Mouse (Mus musculus) ovary, postnatal 10 days (tissue): ENCODE results near the gene Ttc39b.

Experiments
- DNase-seq: peaks from one replicate; pipeline ENCODE4 v3.0.0; 2022; ENCODE audit warnings: low spot score

Gene Ttc39b

GRCm38 (mm10) chr4:83317826-83318348 is 6.2 kb downstream of the Ttc39b start:
- DNase-seq, result no peak

DNA sequence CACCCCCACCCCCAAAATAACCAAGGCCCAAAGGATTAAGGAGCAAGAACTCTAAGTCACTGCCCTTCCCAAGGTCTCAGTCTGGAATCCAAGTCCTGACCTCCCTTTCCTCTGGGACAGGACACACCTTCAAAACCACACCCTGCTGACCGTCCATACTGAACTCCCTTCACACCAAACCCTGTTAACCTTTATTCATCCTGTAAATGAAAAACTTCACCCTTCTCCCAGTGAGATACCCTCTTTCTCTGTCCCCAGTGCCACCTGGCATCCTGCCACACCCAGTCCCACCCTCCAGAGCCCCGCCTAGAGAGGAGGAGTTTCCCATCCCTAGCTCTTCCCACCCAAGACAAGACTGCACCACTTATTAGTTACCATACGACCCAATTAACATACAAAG is 7.3 kb downstream of the Ttc39b start:
- no peak for DNase-seq

DNA sequence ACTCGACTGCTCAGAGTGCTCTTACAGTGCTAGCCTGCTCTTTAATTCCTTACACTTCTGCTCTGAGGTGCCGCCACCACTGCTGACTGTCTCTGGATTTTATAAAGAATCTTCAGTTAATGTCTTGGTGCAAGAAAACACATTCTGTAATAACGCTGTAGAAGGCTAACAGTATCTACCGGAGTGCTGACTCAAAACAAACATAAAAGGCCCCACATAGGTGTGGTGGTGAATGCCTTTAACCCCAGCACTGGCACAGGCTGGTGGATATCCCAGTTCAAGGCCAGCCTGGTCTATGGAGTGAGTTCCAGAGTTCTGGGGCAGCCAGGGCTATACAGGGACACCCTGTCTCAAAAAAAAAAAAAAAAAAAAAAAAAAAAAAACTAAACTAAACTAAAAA is 8.1 kb downstream of the Ttc39b start:
- DNase-seq, result no peak

DNA sequence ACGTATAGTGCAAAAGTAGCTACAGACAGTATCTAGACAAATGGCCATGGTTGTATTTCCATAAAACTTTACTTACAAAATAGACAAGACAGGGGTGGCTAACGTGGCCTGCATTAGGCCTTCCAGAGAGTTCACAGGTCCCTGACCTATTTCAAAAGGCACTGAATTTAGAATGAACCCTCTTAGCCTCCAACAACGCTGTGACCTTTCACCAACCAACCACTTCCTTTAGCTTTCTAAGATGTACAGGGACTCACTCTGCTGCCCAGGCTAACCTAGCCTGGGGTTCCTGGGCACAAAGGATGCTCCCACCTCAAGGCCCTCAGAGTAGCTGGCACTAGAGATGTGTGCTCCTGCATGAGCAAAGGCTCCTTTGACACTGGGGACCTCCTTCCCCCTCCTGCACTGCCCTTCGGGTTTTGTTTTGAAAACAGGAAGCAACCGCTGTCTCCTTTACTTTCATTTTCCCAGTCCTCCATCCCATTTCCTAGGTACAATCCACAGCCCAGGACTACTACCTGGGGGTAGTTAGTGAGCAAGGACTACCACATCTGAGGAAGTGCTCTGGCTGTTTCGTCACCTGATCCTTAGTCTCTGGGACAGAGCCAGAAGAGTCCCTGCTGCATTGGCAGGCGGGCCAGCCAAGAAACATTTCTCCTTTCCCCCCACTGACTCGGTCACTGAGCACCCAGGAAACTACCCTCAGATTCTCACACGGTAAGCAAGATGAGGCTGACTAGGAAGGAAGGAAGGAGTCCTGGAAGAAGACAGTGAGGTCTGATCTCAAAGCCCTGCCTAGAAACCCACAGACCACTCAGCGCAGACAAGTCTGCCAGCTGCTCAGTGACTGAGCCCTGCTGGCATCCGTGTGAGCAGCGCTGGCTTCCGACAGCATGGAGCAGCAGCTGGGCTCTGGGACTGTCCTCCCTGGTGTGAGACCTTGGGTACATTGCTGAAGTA is 8.9 kb downstream of the Ttc39b start:
- no peak for DNase-seq

- DNase-seq, result no peak
Measured at GRCm38 (mm10) chr4:83314261-83314793, 9.7 kb downstream of the Ttc39b start.

DNA sequence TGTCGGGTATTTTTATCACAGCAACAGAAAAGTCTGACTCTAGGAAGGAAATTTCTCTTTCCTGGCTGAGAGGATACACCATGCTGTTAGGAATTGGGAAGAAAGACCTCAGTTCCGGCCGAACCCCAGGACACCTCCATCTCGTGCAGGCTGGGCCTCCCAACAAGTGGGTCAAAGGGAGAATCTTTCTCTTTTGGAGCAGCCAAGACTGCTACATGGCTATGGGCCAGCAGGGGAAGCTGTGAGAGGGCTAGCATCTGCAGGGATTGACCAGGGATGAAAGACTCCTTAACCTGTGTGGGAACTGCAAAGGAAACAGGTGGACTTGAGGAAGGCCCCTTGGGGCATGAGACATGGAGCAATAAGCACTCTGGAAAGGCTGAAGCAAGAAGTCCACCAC is 11.7 kb downstream of the Ttc39b start:
- no peak for DNase-seq

DNA sequence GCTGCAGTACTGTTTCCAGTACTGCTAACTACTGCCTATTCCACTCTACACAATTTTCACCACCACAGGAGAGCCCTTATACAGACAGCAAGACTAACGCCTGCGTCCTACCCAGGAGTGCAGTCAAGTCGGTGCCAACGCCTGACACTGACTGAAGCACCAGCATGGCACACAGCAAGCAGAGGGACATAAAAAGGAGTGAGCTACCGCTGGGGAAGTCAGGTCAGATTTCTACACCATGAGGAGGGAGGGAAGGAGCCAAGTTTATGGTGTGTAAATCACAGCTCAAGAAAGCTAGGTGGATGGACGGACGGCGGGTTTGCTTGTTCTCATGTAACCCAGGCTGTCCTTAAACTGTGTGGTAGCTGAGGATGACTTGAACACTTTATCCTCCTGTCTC is 12.6 kb downstream of the Ttc39b start:
- no peak for DNase-seq

- DNase-seq, result no peak
Measured at GRCm38 (mm10) chr4:83310990-83311389, 13.1 kb downstream of the Ttc39b start.

DNA sequence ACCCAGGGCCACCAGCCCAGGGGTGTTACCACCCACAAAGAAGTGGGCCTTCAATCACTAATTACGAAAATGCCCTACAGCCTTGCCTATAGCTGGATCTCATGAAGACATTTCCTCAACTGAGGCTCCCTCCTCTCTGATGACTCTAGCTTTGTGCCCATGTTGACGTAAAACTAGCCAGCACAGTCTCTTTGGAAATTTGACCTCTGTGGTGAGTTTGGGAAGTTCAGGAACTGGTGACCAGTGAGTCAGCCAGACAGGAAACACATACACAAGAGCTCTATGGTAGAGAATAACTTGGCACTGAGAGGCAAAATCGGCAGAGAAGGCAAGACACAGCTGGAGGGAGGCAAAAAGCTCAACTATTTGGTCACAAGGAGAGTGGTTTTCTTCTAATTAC is 15.1 kb downstream of the Ttc39b start:
- DNase-seq, result no peak

GRCm38 (mm10) chr4:83307686-83308469 is 16.2 kb downstream of the Ttc39b start:
- no peak for DNase-seq

DNA sequence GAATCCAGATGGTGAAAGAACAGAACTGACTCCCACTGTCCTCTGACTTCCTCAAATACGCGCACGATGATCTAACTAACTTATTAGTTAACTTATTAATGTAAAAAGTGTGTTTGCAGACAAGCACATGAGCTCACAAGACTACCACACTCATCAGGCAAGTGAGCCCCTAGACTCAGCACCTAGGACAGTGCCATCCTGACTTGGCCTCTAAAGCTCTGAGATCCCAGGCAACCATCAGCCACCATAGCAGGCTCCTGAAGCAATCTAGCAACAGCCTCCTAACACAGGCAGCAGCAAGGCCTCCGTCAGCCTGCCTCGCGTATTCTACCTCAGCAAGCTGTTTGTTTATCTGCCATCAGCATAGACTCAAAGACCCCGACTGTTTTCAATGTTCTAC is 17.2 kb downstream of the Ttc39b start:
- DNase-seq, result no peak

GRCm38 (mm10) chr4:83305099-83305498 is 19.0 kb downstream of the Ttc39b start:
- no peak for DNase-seq

DNA sequence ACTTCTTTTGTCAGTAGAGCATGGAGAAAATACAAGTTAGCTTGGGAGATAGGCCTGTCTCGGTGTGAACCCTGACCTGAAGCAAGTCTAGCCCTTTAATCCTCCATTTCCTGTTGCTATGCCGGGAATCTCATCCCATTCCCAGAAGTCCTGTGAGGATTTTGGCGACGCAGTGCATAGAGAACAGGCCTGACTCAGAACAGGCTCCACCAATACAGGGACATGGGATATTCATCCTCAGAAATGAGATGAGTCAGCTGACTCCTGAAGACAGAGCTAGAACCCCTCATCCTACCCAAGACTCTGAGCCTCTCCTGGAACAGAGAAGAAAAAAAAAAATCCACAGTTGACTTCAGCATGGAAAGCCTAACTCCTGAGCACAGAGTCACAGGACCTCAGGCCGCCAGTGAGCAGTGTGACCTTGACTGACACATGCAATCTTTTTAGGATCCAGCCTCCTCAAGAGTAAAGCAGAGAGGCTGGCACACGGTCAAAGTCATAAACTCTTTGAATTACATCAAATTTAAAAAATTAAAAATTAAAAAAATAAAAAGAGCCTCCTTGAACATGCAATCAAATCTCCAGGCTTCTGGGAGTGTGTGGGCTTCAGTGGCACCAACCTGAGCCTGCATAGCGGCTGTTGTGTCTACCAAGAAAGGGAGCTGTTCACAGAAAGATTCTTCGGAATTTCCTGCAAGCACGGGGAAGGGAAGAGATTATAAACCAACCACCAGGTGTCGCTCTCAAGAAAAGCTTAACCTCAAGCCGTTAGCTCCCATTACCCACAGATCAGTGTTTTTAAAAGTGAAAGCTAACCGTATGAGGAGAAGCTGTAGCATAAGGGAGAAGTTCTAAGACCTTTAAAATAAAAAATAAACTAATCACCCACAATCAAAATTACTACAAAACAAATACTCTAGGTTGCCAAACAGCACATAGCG is 20.9 kb downstream of the Ttc39b start:
- DNase-seq, result no peak

- no peak for DNase-seq
Measured at GRCm38 (mm10) chr4:83302123-83302737, 21.8 kb downstream of the Ttc39b start.

- DNase-seq, result no peak
Measured at GRCm38 (mm10) chr4:83301713-83302112, 22.3 kb downstream of the Ttc39b start.

DNA sequence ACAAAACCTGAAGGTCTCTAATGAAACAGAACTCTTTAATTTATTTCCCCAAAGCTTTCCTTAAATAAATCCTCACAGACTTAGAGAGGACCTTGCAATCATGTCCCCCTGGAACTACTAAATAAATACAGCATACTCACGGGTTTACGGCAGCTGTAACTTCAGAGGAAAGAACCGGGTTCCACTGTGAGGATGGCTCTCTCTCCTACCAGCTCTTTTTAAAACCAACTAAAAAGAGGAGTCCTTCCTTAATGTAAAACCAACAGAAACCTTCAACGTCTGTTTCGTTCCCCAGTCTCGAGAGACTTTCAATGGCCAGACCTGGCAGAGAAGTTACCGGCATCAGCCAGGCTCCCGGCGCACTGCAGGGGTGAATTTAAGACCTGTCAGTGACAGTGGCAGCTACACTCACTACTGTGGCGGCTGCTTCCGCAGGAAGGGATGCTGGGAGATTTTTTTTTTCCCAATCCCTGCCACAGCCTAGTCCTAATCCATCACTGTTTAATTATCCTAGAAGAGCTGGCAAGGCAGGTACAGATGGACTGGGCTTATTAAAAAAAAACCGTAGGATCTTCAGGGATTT is 39.2 kb downstream of the Ttc39b start:
- DNase-seq, result no peak

GRCm38 (mm10) chr4:83283973-83284767 is 39.9 kb downstream of the Ttc39b start:
- DNase-seq, result no peak

GRCm38 (mm10) chr4:83282424-83282823 is 41.6 kb downstream of the Ttc39b start:
- no peak for DNase-seq

DNA sequence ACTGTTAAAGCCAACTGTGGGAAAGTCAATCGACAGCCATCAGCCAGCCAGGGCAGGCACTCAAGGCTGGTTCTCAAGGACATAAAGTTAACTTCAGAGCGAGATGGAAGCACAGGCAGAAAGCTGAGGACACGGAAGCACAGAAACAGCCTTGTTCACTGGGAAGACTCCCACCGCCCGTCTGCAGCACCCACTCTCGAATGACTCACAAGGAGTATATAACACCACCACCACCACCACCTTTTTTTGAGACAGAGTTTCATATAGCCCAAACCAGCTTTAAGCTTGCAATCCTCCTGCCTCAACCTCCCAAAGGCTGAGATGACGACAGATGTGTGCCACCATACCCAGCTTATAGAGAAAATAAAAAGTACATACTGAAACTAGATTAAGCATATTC is 44.8 kb downstream of the Ttc39b start:
- no peak for DNase-seq

GRCm38 (mm10) chr4:83274241-83274640 is 49.8 kb downstream of the Ttc39b start:
- no peak for DNase-seq
